Mouse (Mus musculus): ENCODE results near the gene Card10. TPM values are rescaled to one million over a fixed set of nuclear protein-coding genes. Genes with fewer than 3 reads are reported as not detected.
"Not testable (repeated sequence)": the region's sequence is repeated elsewhere in the genome, so short reads cannot be mapped to it uniquely, and the experiment has no call there.

Gene Card10
- 6.6 and 7.6 TPM in 2 replicates for polyA plus RNA-seq (2015; fragmentation: Nextera tagmentation; extraction: Ambion mirVana)

DNA sequence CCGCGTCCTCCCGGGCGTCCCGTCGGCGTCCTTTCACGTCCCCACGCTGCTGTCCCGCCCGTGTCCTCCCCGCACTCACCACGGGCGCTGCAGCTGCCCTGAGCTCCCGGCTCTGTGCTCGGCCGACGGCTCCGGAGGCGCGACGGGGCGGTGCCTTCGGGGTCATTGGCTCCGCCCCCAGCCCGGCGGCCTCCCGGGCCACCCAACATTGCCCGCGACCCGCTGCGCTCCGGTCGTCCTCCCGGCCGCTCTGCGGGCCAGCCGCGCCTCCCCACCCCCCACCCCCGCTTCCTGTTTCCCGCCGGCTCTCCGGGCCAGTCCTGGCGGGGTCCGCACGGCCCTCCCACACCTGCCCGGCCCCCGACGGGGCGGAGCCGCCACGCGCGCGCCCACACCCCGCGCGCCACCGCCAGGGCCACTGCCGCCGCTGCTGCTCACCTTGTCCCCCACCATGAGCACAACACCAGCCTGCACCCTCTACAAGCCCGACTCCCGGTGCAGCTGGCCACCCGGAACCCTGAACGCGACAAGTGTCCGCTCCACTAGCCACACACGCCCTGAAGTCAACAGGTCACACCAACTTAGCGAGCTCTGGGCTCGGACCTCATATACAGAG, at the start of gene Card10:
TSS of gene Card10 (minus strand) at position 267 of the 616 bp plus-strand sequence.
- Histone ChIP-seq H3K36me3 (no peaks in the 10 kb centered on the region), H3K27ac (peak within 1 kb of the TSS; percentile 69), H3K9ac (peak within 1 kb of the TSS; percentile 60), H3K27me3 (replicated peaks) (no peaks in the 10 kb centered on the region), H3K4me2 (peak within 1 kb of the TSS; percentile 99), H3K9me3 (no peaks in the 10 kb centered on the region), H3K4me1 (peaks cover 43% of the 10 kb centered on the region), H3K4me3 (replicated peaks) (peak within 1 kb of the TSS; percentile 73)
- 1% methylated on average over 63 of the region's 70 CpGs for WGBS
- ATAC-seq (ENCODE audit: insufficient read depth, low FRiP score, low read depth): peak; percentile 62

- no peak overlapping the region for H3K9ac ChIP-seq
- H3K27me3 ChIP-seq (replicated peaks): no peaks in the 10 kb centered on the region
- 8% methylated on average over 13 of the region's 13 CpGs for WGBS
- H3K4me2 ChIP-seq: peak overlapping the region; percentile 24; the same call in 1 of the 2 replicates
- ATAC-seq (ENCODE audit: insufficient read depth, low FRiP score, low read depth): peak; percentile 74
- peak overlapping the region; percentile 91 for H3K27ac ChIP-seq
- H3K4me3 ChIP-seq (replicated peaks): no peak overlapping the region
- no peaks in the 10 kb centered on the region for H3K36me3 ChIP-seq
- H3K9me3 ChIP-seq: no peaks in the 10 kb centered on the region
- H3K4me1 ChIP-seq: peaks cover 28% of the 10 kb centered on the region
Observed at GRCm38 (mm10) chr15:78851505-78852153, 48.8 kb upstream of the Card10 start.

DNA sequence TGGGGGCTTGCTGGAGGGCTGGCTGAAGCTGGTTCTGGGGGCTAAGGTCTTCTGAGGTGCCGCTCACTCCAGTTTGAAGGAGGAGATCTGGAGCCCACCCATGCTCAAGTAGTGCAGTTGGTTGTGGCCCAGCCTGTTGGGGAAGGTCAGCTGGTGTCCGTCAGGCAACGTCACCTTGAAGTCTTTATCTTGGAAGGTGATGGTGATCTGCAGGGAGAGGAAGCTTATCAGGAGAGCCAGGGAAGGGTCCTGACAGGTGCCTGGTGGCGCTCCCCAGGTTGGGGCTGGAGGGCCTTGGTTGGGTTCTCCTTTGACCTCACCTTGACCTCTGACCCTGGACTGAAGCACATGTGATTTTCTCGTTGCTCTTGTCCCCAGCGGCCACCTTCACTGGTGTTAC, 48.1 kb upstream of the Card10 start:
- no peaks in the 10 kb centered on the region for H3K9me3 ChIP-seq
- peaks cover 32% of the 10 kb centered on the region for H3K4me1 ChIP-seq
- H3K4me3 ChIP-seq (replicated peaks): no peak overlapping the region
- H3K27ac ChIP-seq: peak overlapping the region; percentile 91
- no peak overlapping the region for H3K9ac ChIP-seq
- WGBS: 41% methylated on average over 6 of the region's 6 CpGs
- no peak overlapping the region for H3K4me2 ChIP-seq
- ATAC-seq (ENCODE audit: insufficient read depth, low FRiP score, low read depth): no peak
- no peaks in the 10 kb centered on the region for H3K27me3 ChIP-seq (replicated peaks)
- H3K36me3 ChIP-seq: no peaks in the 10 kb centered on the region

- Histone ChIP-seq H3K9ac (no peak overlapping the region), H3K36me3 (no peaks in the 10 kb centered on the region), H3K4me3 (replicated peaks) (no peak overlapping the region), H3K27me3 (replicated peaks) (no peaks in the 10 kb centered on the region), H3K4me2 (no peak overlapping the region), H3K9me3 (no peaks in the 10 kb centered on the region), H3K27ac (peak overlapping the region; percentile 91), H3K4me1 (peaks cover 39% of the 10 kb centered on the region)
- peak; percentile 74 for ATAC-seq (ENCODE audit: insufficient read depth, low FRiP score, low read depth)
- WGBS: 56% methylated on average over 14 of the region's 15 CpGs
Observed at GRCm38 (mm10) chr15:78850059-78850824, 47.4 kb upstream of the Card10 start.

- Histone ChIP-seq H3K4me1 (peaks cover 44% of the 10 kb centered on the region), H3K27ac (peak overlapping the region; percentile 91), H3K36me3 (no peaks in the 10 kb centered on the region), H3K4me3 (replicated peaks) (no peak overlapping the region), H3K4me2 (no peak overlapping the region), H3K9me3 (no peaks in the 10 kb centered on the region), H3K27me3 (replicated peaks) (no peaks in the 10 kb centered on the region), H3K9ac (no peak overlapping the region)
- no peak for ATAC-seq (ENCODE audit: insufficient read depth, low FRiP score, low read depth)
- 73% methylated on average over 12 of the region's 12 CpGs for WGBS
Observed at GRCm38 (mm10) chr15:78849485-78849884, 46.6 kb upstream of the Card10 start.

- Histone ChIP-seq H3K9ac (no peak overlapping the region), H3K9me3 (no peaks in the 10 kb centered on the region), H3K4me1 (peaks cover 48% of the 10 kb centered on the region), H3K27ac (peak overlapping the region; percentile 91), H3K36me3 (no peaks in the 10 kb centered on the region), H3K4me3 (replicated peaks) (no peak overlapping the region), H3K4me2 (no peak overlapping the region), H3K27me3 (replicated peaks) (no peaks in the 10 kb centered on the region)
- WGBS: 23% methylated on average over 5 of the region's 5 CpGs
- no peak for ATAC-seq (ENCODE audit: insufficient read depth, low FRiP score, low read depth)
Observed at GRCm38 (mm10) chr15:78848467-78848866, 45.6 kb upstream of the Card10 start.

- not testable (repeated sequence) for H3K36me3 ChIP-seq; H3K27me3 ChIP-seq (replicated peaks); H3K9ac ChIP-seq; H3K4me3 ChIP-seq (replicated peaks); H3K4me2 ChIP-seq; ATAC-seq (ENCODE audit: insufficient read depth, low FRiP score, low read depth); H3K9me3 ChIP-seq
- peak overlapping the region; percentile 96 for H3K27ac ChIP-seq
- 74% methylated on average over 7 of the region's 7 CpGs for WGBS
- H3K4me1 ChIP-seq: peaks cover 50% of the 10 kb centered on the region
Observed at GRCm38 (mm10) chr15:78846805-78847204, 44.0 kb upstream of the Card10 start.

- Histone ChIP-seq H3K36me3 (no peaks in the 10 kb centered on the region), H3K27me3 (replicated peaks) (no peaks in the 10 kb centered on the region), H3K9me3 (no peaks in the 10 kb centered on the region), H3K4me2 (peak overlapping the region; percentile 59), H3K4me1 (peaks cover 50% of the 10 kb centered on the region), H3K27ac (peak overlapping the region; percentile 96), H3K4me3 (replicated peaks) (0 out of 2 replicates have a peak overlapping the region, but pooled peaks have one; percentile 72), H3K9ac (no peak overlapping the region)
- 65% methylated on average over 8 of the region's 8 CpGs for WGBS
- ATAC-seq (ENCODE audit: insufficient read depth, low FRiP score, low read depth): no peak
Observed at GRCm38 (mm10) chr15:78846352-78846751, 43.5 kb upstream of the Card10 start.

- WGBS: 52% methylated on average over 8 of the region's 8 CpGs
- Histone ChIP-seq H3K27me3 (replicated peaks) (no peaks in the 10 kb centered on the region), H3K27ac (peak overlapping the region; percentile 96), H3K4me1 (peaks cover 51% of the 10 kb centered on the region), H3K9ac (no peak overlapping the region), H3K4me2 (peak overlapping the region; percentile 59), H3K4me3 (replicated peaks) (peak overlapping the region; percentile 72; the same call in 1 of the 2 replicates), H3K36me3 (no peaks in the 10 kb centered on the region), H3K9me3 (no peaks in the 10 kb centered on the region)
- ATAC-seq (ENCODE audit: insufficient read depth, low FRiP score, low read depth): no peak
Observed at GRCm38 (mm10) chr15:78845867-78846266, 43.0 kb upstream of the Card10 start.

- Histone ChIP-seq H3K4me2 (peak overlapping the region; percentile 59), H3K9ac (no peak overlapping the region), H3K4me3 (replicated peaks) (peak overlapping the region; percentile 72), H3K27ac (peak overlapping the region; percentile 96), H3K36me3 (no peaks in the 10 kb centered on the region), H3K27me3 (replicated peaks) (no peaks in the 10 kb centered on the region), H3K9me3 (no peaks in the 10 kb centered on the region), H3K4me1 (peaks cover 51% of the 10 kb centered on the region)
- WGBS: 51% methylated on average over 11 of the region's 11 CpGs
- ATAC-seq (ENCODE audit: insufficient read depth, low FRiP score, low read depth): peak; percentile 6; the same call in 1 of the 2 replicates
Observed at GRCm38 (mm10) chr15:78845321-78845720, 42.5 kb upstream of the Card10 start.

DNA sequence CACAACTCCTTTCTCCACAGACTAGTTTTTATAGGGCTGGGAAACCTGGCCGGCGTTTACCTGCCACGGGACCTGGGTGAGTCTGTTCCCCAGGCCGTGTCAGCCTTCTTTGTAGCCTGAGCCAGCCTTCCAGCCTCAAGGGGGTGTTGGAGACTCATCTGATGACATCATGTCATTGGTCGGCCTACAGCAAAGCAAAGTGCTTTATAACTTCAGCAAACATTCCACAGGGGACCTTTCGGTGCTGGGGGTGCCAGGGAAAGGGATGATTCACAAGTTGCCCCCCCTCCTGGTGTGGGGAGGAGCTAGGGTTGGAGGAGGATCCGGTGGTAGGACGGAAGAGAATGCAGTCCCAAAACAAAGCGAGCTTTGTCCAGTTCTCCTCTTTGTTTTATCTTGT, 41.9 kb upstream of the Card10 start:
- Histone ChIP-seq H3K9me3 (no peaks in the 10 kb centered on the region), H3K4me2 (peak overlapping the region; percentile 59), H3K4me3 (replicated peaks) (peak overlapping the region; percentile 72), H3K9ac (no peak overlapping the region), H3K4me1 (peaks cover 53% of the 10 kb centered on the region), H3K27me3 (replicated peaks) (no peaks in the 10 kb centered on the region), H3K27ac (peak overlapping the region; percentile 96), H3K36me3 (no peaks in the 10 kb centered on the region)
- 25% methylated on average over 9 of the region's 9 CpGs for WGBS
- peak; percentile 9; the same call in 1 of the 2 replicates for ATAC-seq (ENCODE audit: insufficient read depth, low FRiP score, low read depth)

Data from stomach, embryonic 15.5 days (tissue).